Mouse (Mus musculus) CD4-positive, CD25-positive, alpha-beta regulatory T cell, adult 2 months (primary cell): ENCODE data around the gene Rragb.
A peak's percentile ranks its signal among the peaks of the same experiment; 100 is the strongest.

ENCODE experiments used
- DNase-seq: peaks from one replicate; pipeline ENCODE4 v3.0.0-alpha.2; 2012; ENCODE audit warnings: low read depth, low spot score

The Rragb gene

GRCm38 (mm10) chrX:153139734-153140515 is at the start of gene Rragb:
TSS of gene Rragb (plus strand) at chrX:153139981.
- peak; percentile 83 for DNase-seq

- no peak for DNase-seq
Measured at GRCm38 (mm10) chrX:153118486-153118885, 21.3 kb upstream of the Rragb start, which contains the start of gene Foxr2. TSS of gene Foxr2 (plus strand) at chrX:153118786.

- DNase-seq = no peak
Measured at GRCm38 (mm10) chrX:153119013-153119412, 20.8 kb upstream of the Rragb start.

- DNase-seq = no peak
Measured at GRCm38 (mm10) chrX:153142656-153143055, 2.9 kb downstream of the Rragb start.

DNA sequence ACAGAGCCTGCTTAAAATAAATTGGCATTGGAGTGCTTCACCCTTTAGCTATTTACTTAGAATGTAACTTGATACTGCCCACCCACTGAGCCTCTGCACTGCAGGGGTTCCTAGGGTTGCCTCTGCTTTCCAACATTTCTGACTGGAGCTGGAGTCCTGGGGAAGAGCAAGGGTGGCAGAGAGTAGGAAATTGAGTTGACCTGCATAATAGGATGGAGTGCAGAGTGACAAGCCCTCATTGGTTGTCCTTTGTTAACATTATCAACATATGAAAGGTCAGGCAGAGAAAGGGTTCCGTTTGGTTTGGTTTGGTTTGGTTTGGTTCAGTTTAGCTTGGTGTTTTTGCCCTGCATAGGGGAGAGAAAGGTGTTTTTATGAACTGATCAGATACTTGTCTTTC is 12.0 kb downstream of the Rragb start:
- no peak for DNase-seq

DNA sequence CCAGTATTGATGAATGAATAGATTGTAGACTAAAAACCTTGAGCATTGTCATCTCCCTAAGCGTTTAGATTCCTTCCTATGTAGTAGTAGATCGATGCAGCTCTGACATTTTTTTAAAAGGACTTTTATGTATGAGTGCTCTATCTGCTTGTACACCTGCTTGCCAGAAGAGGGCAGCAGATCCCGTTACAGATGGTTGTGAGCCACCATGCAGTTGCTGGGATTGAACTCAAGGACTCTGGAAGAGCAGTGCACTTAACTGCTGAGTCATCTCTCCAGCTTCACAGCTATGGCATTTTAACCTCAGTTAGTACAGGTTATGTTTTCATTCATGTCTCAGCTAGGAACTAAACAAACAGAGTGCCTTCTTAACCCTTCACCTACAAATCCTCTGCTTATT is 15.5 kb downstream of the Rragb start:
- peak; percentile 62 for DNase-seq

GRCm38 (mm10) chrX:153174786-153175185 is 35.0 kb downstream of the Rragb start:
- DNase-seq = peak; percentile 51

DNA sequence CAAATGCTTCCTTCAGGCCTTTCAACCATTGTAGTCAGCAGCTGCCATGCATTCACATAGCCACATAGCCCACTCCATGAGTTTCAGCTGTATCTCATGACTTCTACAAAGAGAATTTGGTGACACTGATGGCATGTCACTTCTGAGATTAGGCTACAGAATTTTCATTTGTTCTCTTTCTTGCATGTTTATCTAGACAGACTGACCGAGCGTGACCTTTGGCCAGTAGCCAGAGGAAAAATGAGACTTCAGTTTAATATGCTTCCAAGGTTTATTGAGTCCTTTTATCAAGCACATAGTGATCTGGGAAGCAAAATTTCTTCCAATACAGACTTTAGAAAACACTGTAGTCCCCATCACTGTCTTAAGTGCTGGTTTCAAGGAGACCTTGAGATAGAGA is 42.4 kb downstream of the Rragb start:
- DNase-seq = no peak

GRCm38 (mm10) chrX:153199185-153199584 is 59.4 kb downstream of the Rragb start:
- DNase-seq = peak; percentile 26

DNA sequence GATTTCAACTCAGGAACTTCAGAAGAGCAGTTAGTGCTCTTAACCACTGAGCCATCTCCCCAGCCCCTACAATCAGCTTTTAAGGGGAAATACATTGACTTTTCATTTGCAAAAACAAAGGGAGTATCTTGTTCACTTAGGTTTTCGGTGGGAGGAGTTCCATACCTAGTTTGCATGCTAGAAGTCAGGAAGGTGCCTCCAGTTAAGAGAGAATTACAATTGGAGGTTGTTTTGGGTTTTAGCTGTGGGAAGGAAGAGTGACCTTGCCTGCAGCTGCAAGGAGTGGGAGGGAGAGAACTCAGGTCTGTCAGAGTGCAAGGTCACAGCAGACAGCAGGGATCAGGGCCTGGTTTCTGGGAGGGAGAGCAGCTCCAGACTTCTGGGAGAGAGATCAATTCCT is 71.3 kb downstream of the Rragb start:
- no peak for DNase-seq
